Mouse (Mus musculus) brain, embryonic 14.5 days (tissue): ENCODE data around the gene Rtn4r.

ENCODE experiments used
- CTCF ChIP-seq: fragments of 200-500 bp; IDR thresholded peaks from 2 replicates; pipeline ENCODE4 v1.5.1; 2012; ENCODE audit warnings: inconsistent platforms, mild to moderate bottlenecking, moderate library complexity, borderline replicate concordance; ENCODE audit not compliant: insufficient read depth, insufficient read length; ENCODE audit errors: extremely low read depth
- POLR2A ChIP-seq: fragments of 200-500 bp; IDR thresholded peaks from 2 replicates; pipeline ENCODE4 v1.6.1; 2012; ENCODE audit warnings: mild to moderate bottlenecking, inconsistent platforms, borderline replicate concordance; ENCODE audit not compliant: poor library complexity, insufficient read depth, insufficient read length, severe bottlenecking; ENCODE audit errors: extremely low read depth

GRCm38 (mm10) chr16:18128564-18128935, 1.1 kb downstream of the Rtn4r start:
- TF ChIP-seq POLR2A (no peak), CTCF (no peak)
